Mouse (Mus musculus) granulocyte monocyte progenitor cell, adult 5-6 weeks (primary cell): Measurements from ENCODE around the gene Bcat1. TPM values are rescaled to one million over a fixed set of nuclear protein-coding genes. Genes with fewer than 3 reads are reported as not detected.
"Not testable (repeated sequence)": the region's sequence is repeated elsewhere in the genome, so short reads cannot be mapped to it uniquely, and the experiment has no call there.

ENCODE experiments used
- ATAC-seq: replicated peaks from 2 replicates; pipeline ENCODE4 v1.8.0; 2016; ENCODE audit warnings: mild to moderate bottlenecking, moderate TSS enrichment, inconsistent platforms; ENCODE audit not compliant: poor library complexity, severe bottlenecking
- total RNA-seq, 2 experiments: library from RNA; stranded (forward) in 1 of 2; stranded (reverse) in 1 of 2; fragments of 200-712, 200-1000 nt in 1 of 2; fragments of >200 nt in 1 of 2; fragmentation: Nextera tagmentation in 1 of 2; gene quantifications; 2 replicates each; pipeline ENCODE4 v1.2.3; 2014 to 2017

Gene Bcat1
- total RNA-seq, 2 experiments from 2014 or later: 0.52 to 2.1 TPM

DNA sequence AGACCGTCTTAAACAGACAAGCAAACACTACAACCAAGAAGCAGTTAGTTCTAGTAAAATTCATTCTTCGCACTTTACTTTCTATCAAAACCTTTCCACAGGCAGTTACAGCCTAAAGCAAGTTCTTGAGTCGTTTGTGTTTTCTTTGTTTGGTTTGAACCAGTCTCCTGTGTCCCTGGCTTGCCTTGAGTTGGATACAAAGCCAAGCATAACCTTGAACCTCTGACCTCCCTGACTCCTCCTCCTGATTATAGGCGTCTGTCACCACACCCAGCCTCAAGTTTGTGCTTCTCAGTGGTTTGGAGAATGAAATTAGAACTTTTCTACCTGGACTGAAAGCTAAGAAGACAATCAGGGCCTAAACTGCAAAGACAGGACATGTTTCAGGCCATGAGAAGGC is 18.4 kb upstream of the Bcat1 start:
- no peak for ATAC-seq

DNA sequence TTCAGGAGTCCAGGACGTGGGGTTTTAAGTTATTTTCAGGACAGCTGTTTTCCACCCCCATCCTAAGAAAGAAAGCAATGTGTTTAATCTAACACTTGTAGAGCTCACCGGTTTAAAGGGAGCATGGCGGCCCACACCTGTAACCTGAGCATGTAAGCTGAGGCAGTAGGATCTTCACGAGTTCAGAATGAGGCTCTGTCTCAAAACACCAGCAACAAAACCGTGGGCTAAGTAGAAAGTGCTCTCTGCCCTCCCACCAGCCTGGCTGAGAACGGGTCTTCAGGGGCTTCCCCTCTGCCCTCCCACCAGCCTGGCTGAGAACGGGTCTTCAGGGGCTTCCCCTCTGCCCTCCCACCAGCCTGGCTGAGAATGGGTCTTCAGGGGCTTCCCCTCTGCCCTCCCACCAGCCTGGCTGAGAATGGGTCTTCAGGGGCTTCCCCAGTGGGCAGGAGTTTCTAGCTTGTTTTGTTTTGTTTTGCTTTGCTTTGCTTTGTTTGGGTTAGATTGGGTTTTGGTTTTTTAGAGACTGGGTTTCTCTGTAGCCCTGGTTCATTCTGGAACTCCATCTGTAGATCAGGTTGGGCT is 17.1 kb upstream of the Bcat1 start:
- not testable (repeated sequence) for ATAC-seq

DNA sequence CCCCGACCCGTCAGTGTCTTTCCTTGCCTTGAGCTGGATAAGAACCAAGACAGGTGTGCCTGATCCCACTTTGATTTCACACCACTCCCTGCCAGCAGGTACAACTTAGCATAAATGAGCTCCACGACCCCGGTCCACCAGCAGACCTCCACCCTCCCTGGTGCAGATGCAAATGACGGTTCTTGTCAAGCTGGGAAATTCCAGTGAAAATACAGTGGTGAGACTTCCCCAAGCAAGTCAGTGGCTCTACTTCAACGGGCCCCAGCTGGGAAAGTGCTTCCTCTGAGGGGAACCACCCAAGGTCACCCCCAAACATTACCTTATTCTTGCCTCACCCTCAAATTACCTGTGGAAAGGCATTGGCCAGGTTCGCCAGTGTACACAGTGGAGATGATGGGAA is 16.0 kb upstream of the Bcat1 start:
- ATAC-seq: no peak

DNA sequence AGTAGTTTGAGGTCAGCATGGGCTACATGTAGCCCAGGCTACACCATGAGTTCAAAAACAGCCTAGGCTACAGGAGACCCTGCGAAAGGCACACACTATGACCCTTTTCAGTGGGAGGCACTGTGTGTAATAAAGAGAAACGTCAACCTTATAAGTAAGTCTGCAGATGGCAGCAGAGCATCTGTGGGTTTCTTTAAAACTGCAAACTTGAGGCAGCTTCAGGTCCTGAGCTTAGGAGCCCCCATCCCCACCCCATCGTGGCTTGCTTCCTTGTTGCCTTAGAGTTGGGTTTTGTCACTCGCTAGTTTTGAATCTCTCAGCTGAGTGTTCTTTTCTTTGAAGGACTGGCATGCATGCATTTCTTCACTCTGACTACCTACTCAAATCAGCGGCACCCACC is 14.9 kb upstream of the Bcat1 start:
- no peak for ATAC-seq

DNA sequence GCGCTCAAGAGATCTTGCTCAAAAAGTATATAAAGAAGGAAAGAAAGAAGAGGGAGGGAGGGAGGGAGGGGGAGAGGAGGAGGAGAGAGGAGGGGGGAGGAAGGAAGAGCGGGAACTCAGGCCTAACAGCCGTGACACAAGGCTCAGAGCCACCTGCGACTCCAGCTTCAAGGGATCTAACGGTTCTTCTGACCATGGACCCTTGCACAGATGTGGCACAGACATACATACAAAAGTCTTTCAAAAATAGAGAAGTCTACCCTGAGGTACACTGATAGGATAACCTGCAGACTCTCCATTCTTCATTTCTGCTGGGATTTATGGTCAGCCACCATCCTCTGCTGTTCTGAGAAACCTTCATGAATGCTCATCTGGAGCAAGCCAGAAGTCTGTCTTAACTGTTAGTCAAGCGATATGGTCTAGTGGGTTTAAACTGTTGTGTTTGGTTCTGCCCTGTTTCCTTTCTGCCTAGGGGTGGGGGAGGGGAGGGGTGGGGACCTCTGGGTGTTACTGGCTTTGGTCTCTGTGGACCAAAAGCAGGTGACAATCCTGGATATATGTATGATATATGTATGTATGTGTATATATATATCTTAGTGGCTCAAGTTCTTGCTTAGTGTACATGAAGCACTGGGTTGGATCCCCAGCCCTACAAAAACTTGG is 14.3 kb upstream of the Bcat1 start:
- peak; percentile 22 for ATAC-seq

DNA sequence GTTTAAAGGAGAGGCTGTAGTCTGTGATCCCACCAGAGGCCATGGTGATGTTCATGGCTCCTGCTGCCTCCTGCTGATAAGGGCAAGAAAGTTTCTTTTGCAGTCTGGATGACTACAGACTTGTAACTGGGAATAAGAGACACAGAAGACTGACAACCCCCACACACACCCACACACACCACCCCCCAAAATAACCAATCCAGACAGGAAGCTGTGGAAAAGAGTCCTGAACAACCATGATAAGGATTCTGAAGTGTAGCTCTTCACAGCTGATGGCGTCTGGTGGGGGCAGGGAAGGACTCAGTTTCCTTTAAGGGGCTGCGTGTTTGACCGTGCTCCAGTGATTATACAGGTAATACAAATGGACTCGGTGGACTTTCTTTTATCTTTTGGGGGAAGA is 13.4 kb upstream of the Bcat1 start:
- ATAC-seq: no peak

DNA sequence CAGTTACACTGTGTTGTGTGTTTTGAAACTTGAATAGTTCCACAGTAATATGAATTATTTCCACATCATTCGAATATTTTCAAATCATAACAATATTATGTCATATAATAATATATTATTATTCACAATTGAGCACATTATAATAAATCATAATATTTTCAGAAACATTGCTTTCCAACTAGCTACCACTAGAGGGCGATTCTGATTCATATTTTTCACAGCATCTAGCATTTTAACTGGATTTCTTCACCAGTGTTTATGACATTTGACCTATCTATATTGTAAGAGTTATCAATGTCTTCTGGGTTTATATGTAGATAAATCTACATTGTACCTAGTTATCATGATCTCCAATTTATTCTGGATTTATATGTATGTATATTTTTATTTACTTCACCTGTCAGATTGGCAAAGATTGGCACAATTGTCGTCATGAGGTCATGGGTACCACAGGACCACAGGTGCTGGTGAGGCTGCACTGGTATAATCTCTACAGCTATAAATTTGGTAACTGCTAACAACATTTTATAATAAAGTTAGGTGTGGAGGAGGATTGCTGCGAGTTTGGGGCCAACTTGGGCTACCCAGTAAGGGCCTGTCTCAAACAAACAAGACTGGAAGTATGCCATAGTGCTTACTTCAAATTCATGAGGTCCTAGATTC is 12.6 kb upstream of the Bcat1 start:
- no peak; the same call in 1 of the 2 replicates for ATAC-seq

DNA sequence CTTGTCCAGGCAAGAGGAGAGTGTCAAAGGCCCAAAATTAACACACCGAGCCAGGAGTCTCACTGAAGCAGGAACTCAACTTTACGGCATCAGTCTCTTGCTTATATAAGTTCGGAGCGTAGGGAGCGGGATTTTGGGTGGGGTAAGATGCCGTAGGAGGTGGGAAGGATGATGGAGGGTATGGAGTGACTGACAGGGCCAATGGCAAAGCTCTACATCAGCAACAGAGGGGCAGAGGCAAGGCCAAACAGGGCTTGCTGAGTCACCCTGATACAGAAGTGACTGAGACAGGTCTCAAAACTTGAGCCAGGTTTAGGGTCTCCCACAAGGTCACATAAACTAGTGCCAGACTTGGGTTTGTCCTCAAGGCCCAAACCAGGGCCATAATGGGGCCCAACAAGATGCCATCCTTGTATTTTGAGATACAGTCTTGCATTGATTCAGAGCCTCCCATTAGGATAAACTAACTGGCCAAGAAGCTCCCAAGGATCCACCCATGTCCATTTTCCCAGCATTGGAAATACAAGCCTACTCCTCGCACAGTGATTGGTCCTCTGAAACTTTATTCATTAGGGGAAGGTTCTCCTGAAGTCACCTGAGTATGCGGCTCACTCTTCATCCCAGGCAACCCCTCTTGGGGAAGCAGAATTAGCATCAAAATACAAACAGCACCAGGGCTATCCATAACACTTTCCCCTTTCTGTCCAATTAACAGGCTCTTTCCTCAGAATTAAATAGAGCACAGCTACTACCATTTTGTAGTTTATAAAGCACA is 8.5 kb upstream of the Bcat1 start:
- ATAC-seq: no peak

DNA sequence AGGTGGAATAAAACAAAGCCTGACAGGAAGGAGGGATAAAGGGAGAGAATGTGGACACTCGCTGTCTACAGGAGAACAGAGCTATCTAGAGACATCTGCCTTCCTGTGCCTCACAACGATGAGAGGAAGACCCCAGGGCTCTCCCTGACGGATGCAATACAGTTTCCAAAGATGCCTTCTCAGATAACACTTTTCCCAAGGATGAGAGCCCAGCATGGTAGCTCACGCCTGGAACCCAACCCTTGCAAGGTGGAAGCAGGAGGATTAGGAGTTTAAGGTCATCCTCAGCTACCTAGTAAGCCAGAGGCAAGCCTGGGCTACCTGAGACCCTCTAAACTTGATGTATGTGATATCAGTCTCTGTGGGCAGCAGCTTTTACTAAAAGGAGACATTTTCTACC is 5.7 kb upstream of the Bcat1 start:
- no peak for ATAC-seq

DNA sequence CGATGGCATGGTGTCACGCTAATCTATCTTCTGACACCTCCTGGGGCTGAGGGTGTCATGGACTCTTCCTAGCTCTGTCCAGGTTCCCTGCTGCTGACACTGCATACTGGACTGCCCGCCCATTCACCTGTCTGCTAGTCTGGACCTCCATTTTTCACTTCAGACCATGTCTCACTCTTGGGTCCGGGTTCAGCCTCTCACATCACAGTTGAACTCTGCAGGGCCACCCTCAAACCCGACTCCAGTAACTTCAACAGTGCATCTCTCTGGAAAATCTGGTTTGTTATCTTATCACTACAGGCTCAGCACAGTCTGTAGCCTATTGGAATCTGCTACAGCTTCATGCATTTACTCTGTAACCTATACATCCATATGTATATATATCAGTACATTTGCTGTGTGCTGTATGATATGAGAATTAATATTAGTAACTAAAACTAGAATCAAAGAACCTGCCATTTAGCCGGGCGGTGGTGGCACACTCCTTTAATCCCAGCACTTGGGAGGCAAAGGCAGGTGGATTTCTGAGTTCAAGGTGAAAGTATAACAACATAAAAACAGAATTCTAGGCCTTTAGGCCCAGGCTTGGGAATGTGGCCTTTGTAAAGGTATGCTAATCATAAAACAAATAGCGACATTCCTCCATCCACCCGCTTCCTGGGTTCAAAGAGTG is 3.2 kb upstream of the Bcat1 start:
- ATAC-seq: no peak

DNA sequence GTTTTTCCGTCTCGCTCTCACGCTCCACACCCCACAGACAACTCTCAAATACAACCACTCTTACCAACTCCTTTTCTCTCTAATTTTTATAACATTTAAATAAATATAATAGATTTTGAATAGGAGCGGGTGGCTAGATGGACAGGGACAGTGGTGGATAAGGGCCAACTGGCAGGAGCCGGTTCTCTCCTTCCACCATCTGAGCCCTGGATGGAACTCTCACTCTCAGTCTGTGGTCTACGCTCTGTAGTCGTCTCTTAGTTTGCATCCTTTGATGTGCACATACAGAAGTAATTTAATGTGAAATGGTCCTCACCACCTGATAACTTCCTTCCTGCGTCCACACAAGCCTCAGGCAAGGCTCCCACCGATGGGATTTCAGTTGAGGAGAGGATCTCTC is 302 bp upstream of the Bcat1 start:
- no peak for ATAC-seq

DNA sequence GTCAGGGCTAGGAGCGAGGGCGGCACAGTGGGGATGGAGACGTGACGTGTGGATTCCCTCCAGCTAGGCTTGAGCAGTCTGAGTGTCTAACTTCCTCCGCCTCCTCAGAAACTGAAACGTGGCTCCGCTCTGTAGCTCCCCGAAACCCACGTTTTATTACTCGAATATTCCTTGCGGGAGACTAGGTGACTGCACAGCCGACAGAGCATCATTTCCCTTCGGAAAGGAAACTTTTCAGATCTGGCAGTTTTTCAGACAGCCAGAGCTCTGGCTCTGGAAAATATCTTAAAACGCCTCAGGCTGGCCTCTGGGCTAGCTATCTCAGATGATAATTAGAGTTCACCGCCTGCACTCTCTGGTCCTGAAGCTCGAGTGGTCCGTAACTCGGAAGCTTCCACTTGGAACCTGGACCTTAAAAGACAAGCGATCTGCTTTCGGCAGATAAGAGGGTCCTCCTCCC is 866 bp downstream of the Bcat1 start:
- ATAC-seq: peak; percentile 57

DNA sequence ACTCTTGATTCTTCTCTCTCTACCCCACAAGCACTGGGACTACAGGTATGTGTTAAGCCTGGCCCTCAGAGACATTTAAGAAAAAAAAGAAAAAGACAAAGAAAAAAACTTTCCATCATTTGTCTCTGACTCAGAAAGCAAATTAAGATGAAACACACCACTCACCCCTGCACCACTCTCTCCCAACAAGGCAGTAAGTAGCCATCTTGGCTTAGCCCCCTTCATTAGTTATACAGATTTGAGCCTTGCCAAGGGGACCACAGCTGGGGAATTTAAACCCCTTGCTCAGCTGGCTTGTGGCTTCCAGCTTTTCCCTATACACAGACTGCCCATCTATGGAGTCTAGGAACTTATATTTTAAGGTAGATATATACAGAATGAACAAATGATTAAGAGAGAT is 1.5 kb downstream of the Bcat1 start:
- no peak for ATAC-seq

DNA sequence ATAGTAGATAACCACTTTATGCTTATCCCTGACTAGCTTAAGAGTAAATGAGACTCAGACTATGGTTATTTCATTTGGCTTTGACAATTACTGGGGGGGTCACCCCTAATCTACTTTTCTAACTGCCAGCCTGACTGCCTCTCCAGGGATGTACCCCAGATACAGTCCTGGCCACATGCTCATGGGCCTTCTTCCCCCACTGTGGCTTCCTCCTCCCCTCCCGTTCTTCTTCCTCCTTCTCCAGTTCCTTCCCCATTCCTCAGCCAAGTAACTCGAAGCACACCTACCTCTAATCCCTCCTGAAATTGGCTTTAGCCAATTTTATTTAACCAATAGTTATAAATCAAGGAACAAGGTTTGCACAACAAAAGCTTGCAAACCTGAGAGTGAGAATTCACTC is 6.1 kb downstream of the Bcat1 start:
- peak; percentile 81 for ATAC-seq

DNA sequence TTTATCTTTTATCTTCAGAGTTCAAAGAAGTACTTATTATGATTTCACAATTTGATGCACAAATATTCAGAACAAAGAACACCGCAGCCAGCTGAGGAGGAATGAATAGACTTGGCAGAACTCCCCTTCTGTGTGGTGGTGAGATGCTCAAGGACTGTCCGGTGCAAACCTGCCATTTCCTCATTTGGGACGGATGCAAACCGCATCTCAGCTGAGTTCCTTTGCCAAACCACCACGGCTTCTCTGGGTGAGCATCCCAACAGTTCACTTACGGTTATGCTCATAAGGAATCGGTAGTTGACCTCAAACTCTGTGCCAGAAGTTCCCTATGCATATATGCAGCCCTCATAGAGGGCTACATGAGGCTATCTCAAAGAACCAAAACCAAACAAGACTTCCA is 6.6 kb downstream of the Bcat1 start:
- peak; percentile 91 for ATAC-seq

DNA sequence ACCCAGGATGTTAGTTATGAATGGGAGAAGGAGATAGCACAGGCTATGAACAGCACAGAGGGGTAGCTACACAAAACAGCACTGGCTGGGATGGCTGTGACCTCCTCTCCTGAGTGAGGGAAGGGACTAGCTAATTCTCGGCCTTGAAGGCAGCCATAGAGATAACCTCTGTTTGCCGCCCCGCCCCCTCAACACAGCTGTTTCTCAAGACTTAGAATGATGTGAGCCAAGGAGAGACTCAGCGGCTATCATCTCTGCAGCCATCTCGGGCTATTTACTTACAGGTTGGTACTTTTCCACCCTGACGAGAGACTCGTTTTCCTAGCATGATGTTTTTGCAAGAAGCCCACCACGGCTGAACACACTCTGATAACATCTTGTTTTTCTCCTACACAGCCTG is 8.3 kb downstream of the Bcat1 start:
- no peak for ATAC-seq

DNA sequence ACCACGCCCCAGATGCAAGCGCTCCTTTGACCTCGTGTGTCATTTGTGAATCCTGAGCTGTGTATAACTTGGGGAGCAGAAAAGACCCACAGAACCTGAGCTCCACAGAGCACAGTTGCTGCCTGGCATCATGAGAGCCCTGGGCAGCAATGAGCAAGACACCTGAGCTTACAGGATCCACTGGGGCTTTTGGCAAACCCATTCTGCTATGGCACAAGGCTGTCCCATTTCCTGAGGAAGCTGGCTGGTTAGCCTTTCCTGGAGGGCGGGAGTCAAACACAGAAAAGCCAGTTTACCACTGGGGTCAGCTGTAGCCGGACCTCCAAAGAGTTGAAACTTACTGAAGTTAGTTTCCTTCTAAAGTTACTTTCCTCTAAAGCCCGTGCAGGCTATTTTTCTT is 9.6 kb downstream of the Bcat1 start:
- ATAC-seq: no peak

DNA sequence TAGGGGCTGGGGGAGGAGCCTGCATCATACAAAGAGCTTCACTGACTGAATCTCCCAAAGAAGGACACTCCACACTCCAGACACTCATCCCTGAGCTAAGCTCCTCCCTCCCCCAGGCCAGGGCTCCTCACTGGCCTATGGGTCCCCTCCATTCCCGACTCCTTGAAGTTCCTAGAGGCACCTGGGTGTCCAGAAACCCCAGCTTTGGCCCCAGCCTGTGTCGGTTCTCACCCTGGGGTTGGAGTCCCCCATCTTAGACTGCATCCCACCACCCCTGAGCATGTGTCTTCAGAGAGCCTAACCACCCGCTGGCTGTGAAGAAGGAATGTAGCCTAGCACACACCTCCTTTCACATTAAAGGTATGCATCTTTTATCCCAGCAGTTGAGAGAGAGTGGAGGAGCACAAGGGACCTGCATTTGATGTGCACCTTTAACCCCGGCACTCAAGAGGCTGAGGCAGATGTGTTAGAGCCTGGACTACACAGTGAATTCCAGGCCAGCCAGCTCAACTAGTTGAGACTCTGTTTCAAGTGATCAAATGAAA is 10.6 kb downstream of the Bcat1 start:
- no peak for ATAC-seq

DNA sequence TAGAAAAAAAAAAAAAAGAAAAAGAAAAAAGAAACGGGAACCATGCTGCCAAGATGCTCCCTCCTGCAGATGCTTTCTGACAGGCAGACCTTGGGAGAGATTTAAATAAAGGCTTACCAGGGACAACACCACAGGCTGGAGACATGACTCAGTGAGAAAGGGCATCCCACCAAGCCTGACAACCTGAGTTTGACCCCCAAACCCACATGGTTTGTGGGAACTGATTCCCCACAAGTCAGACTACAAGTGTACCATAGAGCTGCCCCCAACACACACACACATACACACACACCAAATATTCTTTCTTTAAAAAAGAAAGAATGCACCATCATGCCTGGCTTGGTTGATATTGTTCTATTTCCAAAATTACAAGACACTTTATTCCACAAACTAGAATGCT is 11.9 kb downstream of the Bcat1 start:
- ATAC-seq: no peak

DNA sequence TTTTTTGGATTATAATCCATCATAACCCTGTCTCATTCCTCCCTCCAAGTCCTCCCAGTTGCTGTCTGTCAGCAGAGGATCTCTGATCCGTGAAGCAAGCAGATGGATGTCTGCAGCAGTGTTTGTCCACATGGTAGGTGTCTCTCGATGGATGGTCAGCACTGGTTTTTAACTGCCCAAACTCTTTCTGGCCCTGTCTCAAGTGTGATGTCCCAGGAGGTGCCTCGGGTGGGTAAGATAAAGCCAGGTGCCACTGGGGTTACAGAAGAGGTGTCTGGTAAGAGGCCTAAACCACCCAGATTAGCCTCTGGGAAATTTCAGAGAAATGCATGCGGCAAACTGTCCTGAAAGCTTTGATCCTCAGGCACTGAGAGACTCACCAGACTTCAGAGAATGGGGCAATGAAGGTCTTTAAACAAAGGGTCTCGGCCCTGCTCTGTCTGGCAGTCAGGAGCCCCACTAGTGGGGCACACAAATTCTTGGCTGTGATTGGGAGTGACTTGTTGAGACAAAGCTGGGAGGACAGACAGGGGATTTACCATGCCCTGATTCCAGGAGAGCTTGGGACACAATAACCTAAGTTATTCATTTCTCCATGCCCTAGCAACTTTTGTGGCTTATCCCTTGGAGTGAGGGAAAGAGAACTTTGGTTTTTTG is 12.6 kb downstream of the Bcat1 start:
- ATAC-seq: no peak
